14 mouse cellular contexts compared by ENCODE assay signal in genomic region chr10:83629190-83629781, GRCm38 (mm10). TPM values are rescaled to one million over a fixed set of nuclear protein-coding genes. Genes with fewer than 3 reads are reported as not detected.
A peak's percentile ranks its signal among the peaks of the same experiment; 100 is the strongest.
DNase-seq lines count a peak whose midpoint lies in the region; ATAC-seq and TF ChIP-seq lines count a peak whose summit lies in the region.
"Had no signal": no experiment of that assay in that cellular context is flagged by ENCODE, and none has a peak within 500 bp of the region (broad histone marks: within the 10 kb centered on the region; RNA-seq: fewer than 3 reads in every experiment).

No protein-coding gene starts in this region.

- H3K9ac ChIP-seq in hindbrain, postnatal 0 days (replicated peaks; ENCODE audit: low read length), result no peak overlapping the region
- H3K9ac ChIP-seq in hindbrain, embryonic 13.5 days, result no peak overlapping the region
- H3K9ac ChIP-seq in lung, postnatal 0 days (replicated peaks; ENCODE audit: low read depth), result no peak overlapping the region
- H3K9ac ChIP-seq: limb, embryonic 12.5 days; liver, embryonic 15.5 days; neural tube, embryonic 12.5 days had no signal

- H3K9me3 ChIP-seq in hindbrain, postnatal 0 days (ENCODE audit: low read length), result no peaks in the 10 kb centered on the region
- H3K9me3 ChIP-seq in hindbrain, embryonic 13.5 days, result no peaks in the 10 kb centered on the region
- H3K9me3 ChIP-seq in lung, postnatal 0 days (ENCODE audit: low read length), result no peaks in the 10 kb centered on the region
- H3K9me3 ChIP-seq: limb, embryonic 12.5 days; liver, embryonic 15.5 days; neural tube, embryonic 12.5 days had no signal

- peak; percentile 51 for DNase-seq in hindbrain, postnatal 0 days (ENCODE audit: low spot score)
- DNase-seq in lung, postnatal 0 days (ENCODE audit: low spot score), result peak; percentile 25
- no peak for DNase-seq in lung, postnatal 14 days
- peak; percentile 63 to 71 for DNase-seq in cerebellum, postnatal 25 days
- DNase-seq in testis, postnatal 10 days (ENCODE audit: low spot score), result peak; percentile 57
- no peak for DNase-seq in thymus, postnatal 0 days (ENCODE audit: low spot score)
- DNase-seq in spleen, adult 18-20 months, result no peak
- DNase-seq: adrenal gland, adult 2 months; right cerebral cortex, postnatal 14 days had no signal

- no peak overlapping the region for H3K4me3 ChIP-seq in hindbrain, postnatal 0 days (ENCODE audit: low read length)
- H3K4me3 ChIP-seq in hindbrain, embryonic 13.5 days, result no peak overlapping the region
- no peak overlapping the region for H3K4me3 ChIP-seq in lung, postnatal 0 days (ENCODE audit: low read depth, low read length)
- H3K4me3 ChIP-seq: limb, embryonic 12.5 days; liver, embryonic 15.5 days; neural tube, embryonic 12.5 days had no signal

- H3K27me3 ChIP-seq in hindbrain, postnatal 0 days (ENCODE audit: insufficient read depth, low read length), result no peaks in the 10 kb centered on the region
- no peaks in the 10 kb centered on the region for H3K27me3 ChIP-seq in hindbrain, embryonic 13.5 days
- no peaks in the 10 kb centered on the region for H3K27me3 ChIP-seq in lung, postnatal 0 days (replicated peaks; ENCODE audit: insufficient read depth, low read length)
- H3K27me3 ChIP-seq: limb, embryonic 12.5 days; liver, embryonic 15.5 days; neural tube, embryonic 12.5 days had no signal

- no peak overlapping the region for H3K4me2 ChIP-seq in hindbrain, postnatal 0 days (ENCODE audit: low read depth, low read length)
- H3K4me2 ChIP-seq in hindbrain, embryonic 13.5 days, result no peak overlapping the region
- H3K4me2 ChIP-seq in lung, postnatal 0 days (replicated peaks; ENCODE audit: low read depth, low read length), result no peak overlapping the region
- H3K4me2 ChIP-seq: heart, embryonic 11.5 days; limb, embryonic 12.5 days; liver, embryonic 15.5 days; neural tube, embryonic 12.5 days had no signal

- 61% methylated on average over 12 of the region's 12 CpGs for WGBS in hindbrain, postnatal 0 days
- 87% methylated on average over 12 of the region's 12 CpGs for WGBS in hindbrain, embryonic 13.5 days
- WGBS in lung, postnatal 0 days, result 73% methylated on average over 12 of the region's 12 CpGs

- no peak for ATAC-seq in hindbrain, postnatal 0 days
- ATAC-seq in hindbrain, embryonic 13.5 days (ENCODE audit: low FRiP score), result no peak
- peak; percentile 52 for ATAC-seq in lung, postnatal 0 days

- no peak for TF ChIP-seq CTCF in hindbrain, postnatal 0 days (IDR thresholded peaks at IDR 0.05; ENCODE audit: low read depth)
- no peak for TF ChIP-seq CTCF in lung, postnatal 0 days (IDR thresholded peaks at IDR 0.05)

- H3K36me3 ChIP-seq in hindbrain, postnatal 0 days (ENCODE audit: insufficient read depth, low read length), result peaks cover 7% of the 10 kb centered on the region
- H3K36me3 ChIP-seq in hindbrain, embryonic 13.5 days, result peaks cover 59% of the 10 kb centered on the region
- H3K36me3 ChIP-seq in lung, postnatal 0 days (ENCODE audit: insufficient read depth, low read length), result peaks cover 12% of the 10 kb centered on the region; the same call in 1 of the 2 replicates

- H3K4me1 ChIP-seq in hindbrain, postnatal 0 days (ENCODE audit: insufficient read depth, low read length), result 0 out of 2 replicates have a peak, but pooled peaks cover 1% of the 10 kb centered on the region
- H3K4me1 ChIP-seq in hindbrain, embryonic 13.5 days (replicated peaks), result peaks cover 9% of the 10 kb centered on the region
- H3K4me1 ChIP-seq in lung, postnatal 0 days (ENCODE audit: insufficient read depth, low read depth, low read length), result no peaks in the 10 kb centered on the region
- H3K4me1 ChIP-seq: limb, embryonic 12.5 days had no signal

- no peak for TF ChIP-seq EP300 in lung, postnatal 0 days (IDR thresholded peaks at IDR 0.05)

- peak overlapping the region; percentile 15; the same call in 1 of the 2 replicates for H3K27ac ChIP-seq in hindbrain, postnatal 0 days
- H3K27ac ChIP-seq in hindbrain, embryonic 13.5 days, result no peak overlapping the region
- no peak overlapping the region for H3K27ac ChIP-seq in lung, postnatal 0 days (ENCODE audit: low read length)
- H3K27ac ChIP-seq: limb, embryonic 12.5 days; liver, embryonic 15.5 days; neural tube, embryonic 12.5 days had no signal

RNA-seq across cellular contexts. Expression of gene Appl2, which starts 19.3 kb away (rescaled TPM):
- 42.2 and 65.0 TPM in 2 replicates for total RNA-seq in hindbrain, postnatal 0 days (2014; rRNA removed)
- 45.2 and 48.6 TPM in 2 replicates for polyA plus RNA-seq in hindbrain, postnatal 0 days (2015; fragmentation: Nextera tagmentation; extraction: Ambion mirVana)
- polyA plus RNA-seq in hindbrain, embryonic 13.5 days (2015; fragmentation: Nextera tagmentation; extraction: Ambion mirVana), result 48.3 and 48.4 TPM in 2 replicates
- 40.5 and 54.3 TPM in 2 replicates for polyA plus RNA-seq in lung, postnatal 0 days (2015; fragmentation: Nextera tagmentation; extraction: Ambion mirVana)
- 7.5 and 9.3 TPM in 2 replicates for polyA plus RNA-seq in thymus, postnatal 0 days (2015; fragmentation: Nextera tagmentation; extraction: Ambion mirVana)

Comparison
In these comparisons a context has a peak if more than half of its experiments do, and no peak if none do; other contexts are left out.
1. DNase-seq: peak in hindbrain, postnatal 0 days (single experiment), lung, postnatal 0 days (single experiment), cerebellum, postnatal 25 days (2 of 2) and testis, postnatal 10 days (single experiment); none in lung, postnatal 14 days (single experiment), thymus, postnatal 0 days (single experiment) and spleen, adult 18-20 months (0 of 2).